Mouse (Mus musculus) inflammation-experienced regulatory T-cells (primary cell): ENCODE measurements around the gene Lbh. TPM values are rescaled to one million over a fixed set of nuclear protein-coding genes. Genes with fewer than 3 reads are reported as not detected.

Experiments used
- polyA plus RNA-seq, 2 experiments: library from polyadenylated mRNA; unstranded; fragments of 100-300 nt; shearing (Covaris generic); gene quantifications; one replicate each; pipeline ENCODE4 v1.2.1; 2017

Gene Lbh
- 10 to 100 TPM; 21.2 to 44.0 TPM for polyA plus RNA-seq

GRCm38 (mm10) chr17:72918053-72918452, at the start of gene Lbh:
TSS of gene Lbh (plus strand) at chr17:72918305.

Other genes with a start within 250 kb of the Lbh start
- 10 to 100 TPM; 70.0 to 86.7 TPM for gene Ypel5, start 81.9 kb upstream of the Lbh start, polyA plus RNA-seq
- 10 to 100 TPM in 1 of 2 experiments, 1 to 10 TPM in 1; 9.8 to 58.9 TPM for gene Lclat1, start 189.7 kb downstream of the Lbh start, polyA plus RNA-seq